Mouse (Mus musculus) myocyte (in vitro differentiated cells): ENCODE measurements around the gene Spats1.

Source experiments
- E2F4 ChIP-seq: IDR thresholded peaks from one replicate; pipeline ENCODE4 v1.6.1; 2011; ENCODE audit warnings: mild to moderate bottlenecking, control low read depth, moderate library complexity; ENCODE audit not compliant: insufficient read depth
- MAX ChIP-seq: IDR thresholded peaks from one replicate; pipeline ENCODE4 v1.6.1; 2011; ENCODE audit warnings: low read depth, mild to moderate bottlenecking, control low read depth
- POLR2A ChIP-seq: IDR thresholded peaks from one replicate; pipeline ENCODE4 v1.6.1; 2011; ENCODE audit warnings: low read depth, mild to moderate bottlenecking, control low read depth, moderate library complexity; ENCODE audit not compliant: insufficient read length
- POLR2AphosphoS2 ChIP-seq: IDR thresholded peaks from one replicate; pipeline ENCODE4 v1.6.1; 2011; ENCODE audit warnings: low read depth, control low read depth; ENCODE audit not compliant: insufficient read length
- REST ChIP-seq: IDR thresholded peaks from one replicate; pipeline ENCODE4 v1.6.1; 2011; ENCODE audit warnings: mild to moderate bottlenecking, control low read depth, moderate library complexity; ENCODE audit not compliant: insufficient read depth, insufficient read length
- TCF12 ChIP-seq: IDR thresholded peaks from one replicate; pipeline ENCODE4 v1.6.1; 2011; ENCODE audit warnings: mild to moderate bottlenecking, control low read depth; ENCODE audit not compliant: poor library complexity, insufficient read depth, severe bottlenecking
- USF1 ChIP-seq: IDR thresholded peaks from one replicate; pipeline ENCODE4 v1.6.1; 2011; ENCODE audit warnings: low read depth, mild to moderate bottlenecking, control low read depth, moderate library complexity

GRCm38 (mm10) chr17:45445923-45446322 is 29.3 kb downstream of the Spats1 start:
- TF ChIP-seq POLR2A, result no peak
- TF ChIP-seq TCF12, result no peak
- no peak for TF ChIP-seq MAX
- TF ChIP-seq POLR2AphosphoS2, result no peak
- TF ChIP-seq E2F4, result no peak
- no peak for TF ChIP-seq REST
- no peak for TF ChIP-seq USF1
